Mouse (Mus musculus) myocyte (in vitro differentiated cells): ENCODE results near the gene Syt13.

Experiments
- MAX ChIP-seq: IDR thresholded peaks from one replicate; pipeline ENCODE4 v1.6.1; 2011; ENCODE audit warnings: low read depth, mild to moderate bottlenecking, control low read depth
- POLR2A ChIP-seq: IDR thresholded peaks from one replicate; pipeline ENCODE4 v1.6.1; 2011; ENCODE audit warnings: low read depth, mild to moderate bottlenecking, control low read depth, moderate library complexity; ENCODE audit not compliant: insufficient read length
- POLR2AphosphoS2 ChIP-seq: IDR thresholded peaks from one replicate; pipeline ENCODE4 v1.6.1; 2011; ENCODE audit warnings: low read depth, control low read depth; ENCODE audit not compliant: insufficient read length
- SRF ChIP-seq: IDR thresholded peaks from one replicate; pipeline ENCODE4 v1.6.1; 2011; ENCODE audit warnings: low read depth; ENCODE audit not compliant: control insufficient read depth, insufficient read length
- TCF12 ChIP-seq: IDR thresholded peaks from one replicate; pipeline ENCODE4 v1.6.1; 2011; ENCODE audit warnings: mild to moderate bottlenecking, control low read depth; ENCODE audit not compliant: poor library complexity, insufficient read depth, severe bottlenecking
- USF1 ChIP-seq: IDR thresholded peaks from one replicate; pipeline ENCODE4 v1.6.1; 2011; ENCODE audit warnings: low read depth, mild to moderate bottlenecking, control low read depth, moderate library complexity

DNA sequence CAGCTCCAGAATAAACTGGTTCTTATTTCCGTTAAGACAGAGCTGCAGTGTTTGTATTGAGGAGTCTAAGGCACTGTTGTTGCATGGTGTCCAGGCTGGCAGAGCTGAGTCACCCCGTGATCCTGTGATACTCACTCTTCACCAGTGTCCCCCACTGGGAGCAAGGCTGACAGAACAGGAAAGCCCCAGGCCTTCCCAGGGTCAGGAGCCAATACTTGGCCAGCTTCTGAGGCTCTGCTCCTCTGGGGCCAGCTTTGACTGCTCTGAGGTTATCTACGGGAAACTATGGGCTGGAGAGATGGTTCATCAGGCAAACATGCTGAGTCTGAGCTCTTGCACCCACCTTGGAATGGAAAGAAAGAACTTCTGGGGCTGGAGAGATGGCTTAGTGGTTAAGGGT is 28.0 kb upstream of the Syt13 start:
- TF ChIP-seq MAX (no peak), POLR2A (no peak), USF1 (no peak), TCF12 (no peak), POLR2AphosphoS2 (no peak), SRF (no peak)
